Mouse (Mus musculus) E14TG2a.4 (cell line): Measurements from ENCODE around the gene Itga9.

Experiments used
- CTCF ChIP-seq: conservative IDR thresholded peaks from 2 replicates; pipeline ENCODE4 v1.5.1; 2014; ENCODE audit warnings: low read length
- POU5F1 ChIP-seq: IDR thresholded peaks from 2 replicates; pipeline ENCODE4 v1.6.1; 2014; ENCODE audit warnings: low read length, borderline replicate concordance

GRCm38 (mm10) chr9:118921926-118922325 lies 315.4 kb downstream of the Itga9 start:
- TF ChIP-seq CTCF (no peak), POU5F1 (no peak)
